Mouse (Mus musculus): ENCODE data around the gene Tshz2. TPM values are rescaled to one million over a fixed set of nuclear protein-coding genes. Genes with fewer than 3 reads are reported as not detected.

Gene Tshz2
- polyA plus RNA-seq, 1 experiment = 5.8 TPM

DNA sequence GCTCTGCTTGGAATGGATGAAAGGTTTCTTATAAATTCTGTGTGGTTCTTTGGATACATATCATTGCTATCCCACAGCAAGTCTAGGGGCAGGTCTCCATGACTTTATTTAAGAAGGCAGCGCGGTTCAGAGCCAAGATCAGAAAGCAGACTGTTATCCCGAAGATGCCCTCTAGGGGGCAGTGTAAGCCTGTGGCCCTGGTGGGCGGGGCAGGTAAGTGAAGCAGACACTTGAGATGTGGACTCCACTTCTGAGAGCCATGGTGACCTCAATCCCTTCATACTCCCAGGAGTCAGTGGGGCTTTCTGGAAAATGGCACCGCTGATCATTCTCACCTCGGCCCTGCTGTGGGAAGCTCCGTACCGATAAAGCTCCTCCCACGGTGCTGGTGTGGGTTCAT is 422.6 kb downstream of the Tshz2 start:
- Histone ChIP-seq H3K4me3 (ENCODE audit: low read depth, low read length) (no peak overlapping the region), H3K36me3 (ENCODE audit: control insufficient read depth, insufficient read depth, low read length) (no peaks in the 10 kb centered on the region), H3K27me3 (ENCODE audit: control insufficient read depth, insufficient read depth, low read length) (no peaks in the 10 kb centered on the region), H3K4me1 (ENCODE audit: control insufficient read depth, insufficient read depth, insufficient read length, low read length) (peaks cover 8% of the 10 kb centered on the region), H3K27ac (ENCODE audit: insufficient read depth, low read depth, low read length) (no peak overlapping the region)
- TF ChIP-seq POLR2A (IDR thresholded peaks at IDR 0.05; ENCODE audit: low read depth, low read length) = no peak
- TF ChIP-seq CTCF (IDR thresholded peaks at IDR 0.05; ENCODE audit: extremely low read depth, insufficient read length, insufficient replicate concordance, low read depth, low read length) = peak; percentile 99
- WGBS = 34% methylated on average over 9 of the region's 9 CpGs

DNA sequence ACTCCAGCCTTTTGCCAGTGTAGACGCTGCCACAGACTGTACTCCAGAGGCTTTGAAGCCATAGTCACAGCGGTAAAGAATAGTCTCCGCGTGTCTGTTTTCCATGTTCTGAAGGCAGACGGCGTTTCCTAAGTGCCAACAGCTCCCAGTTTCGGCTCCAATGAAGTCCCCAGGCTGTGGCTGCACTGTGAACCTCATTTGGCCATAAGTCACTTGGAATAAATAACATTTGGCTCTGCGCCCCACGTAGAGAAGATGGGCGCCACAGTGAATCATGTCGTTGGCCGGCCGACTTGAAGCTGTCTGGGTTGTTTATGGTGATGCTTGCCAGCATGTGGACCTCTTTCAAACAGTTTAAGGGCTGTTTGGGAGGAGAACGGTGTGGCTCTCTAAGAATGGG is 426.0 kb downstream of the Tshz2 start:
- Histone ChIP-seq H3K27ac (ENCODE audit: insufficient read depth, low read depth, low read length) (peak overlapping the region; percentile 10; the same call in 1 of the 2 replicates), H3K36me3 (ENCODE audit: control insufficient read depth, insufficient read depth, low read length) (no peaks in the 10 kb centered on the region), H3K4me1 (ENCODE audit: control insufficient read depth, insufficient read depth, insufficient read length, low read length) (peaks cover 8% of the 10 kb centered on the region), H3K4me3 (ENCODE audit: low read depth, low read length) (no peak overlapping the region), H3K27me3 (ENCODE audit: control insufficient read depth, insufficient read depth, low read length) (no peaks in the 10 kb centered on the region)
- WGBS = 79% methylated on average over 14 of the region's 14 CpGs
- TF ChIP-seq CTCF (IDR thresholded peaks at IDR 0.05; ENCODE audit: extremely low read depth, insufficient read length, insufficient replicate concordance, low read depth, low read length) (no peak), POLR2A (IDR thresholded peaks at IDR 0.05; ENCODE audit: low read depth, low read length) (no peak)

DNA sequence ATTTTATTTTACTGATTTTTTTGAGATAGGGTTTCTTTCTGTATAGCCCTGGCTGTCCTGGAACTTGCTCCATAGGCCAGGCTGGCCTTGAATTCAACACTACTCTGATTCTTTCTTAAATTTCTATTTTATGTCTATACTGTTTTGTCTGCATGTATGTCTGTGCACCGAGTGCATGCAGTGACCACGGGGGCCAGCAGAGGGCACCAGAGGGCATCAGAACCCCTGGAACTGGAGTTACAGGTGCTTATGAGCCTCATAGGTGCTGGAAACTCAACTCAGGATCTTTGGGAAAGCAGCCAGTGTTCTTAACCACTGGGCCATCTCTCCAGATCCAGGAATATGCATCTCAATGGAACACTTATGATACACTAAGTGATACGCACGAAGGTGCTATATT is 427.3 kb downstream of the Tshz2 start:
- Histone ChIP-seq H3K4me3 (ENCODE audit: low read depth, low read length) (no peak overlapping the region), H3K27ac (ENCODE audit: insufficient read depth, low read depth, low read length) (no peak overlapping the region), H3K27me3 (ENCODE audit: control insufficient read depth, insufficient read depth, low read length) (no peaks in the 10 kb centered on the region), H3K36me3 (ENCODE audit: control insufficient read depth, insufficient read depth, low read length) (no peaks in the 10 kb centered on the region), H3K4me1 (ENCODE audit: control insufficient read depth, insufficient read depth, insufficient read length, low read length) (peaks cover 4% of the 10 kb centered on the region)
- WGBS = 73% methylated on average over 4 of the region's 4 CpGs
- TF ChIP-seq CTCF (IDR thresholded peaks at IDR 0.05; ENCODE audit: extremely low read depth, insufficient read length, insufficient replicate concordance, low read depth, low read length) (peak; percentile 72; the same call in 1 of the 2 replicates), POLR2A (IDR thresholded peaks at IDR 0.05; ENCODE audit: low read depth, low read length) (no peak)

DNA sequence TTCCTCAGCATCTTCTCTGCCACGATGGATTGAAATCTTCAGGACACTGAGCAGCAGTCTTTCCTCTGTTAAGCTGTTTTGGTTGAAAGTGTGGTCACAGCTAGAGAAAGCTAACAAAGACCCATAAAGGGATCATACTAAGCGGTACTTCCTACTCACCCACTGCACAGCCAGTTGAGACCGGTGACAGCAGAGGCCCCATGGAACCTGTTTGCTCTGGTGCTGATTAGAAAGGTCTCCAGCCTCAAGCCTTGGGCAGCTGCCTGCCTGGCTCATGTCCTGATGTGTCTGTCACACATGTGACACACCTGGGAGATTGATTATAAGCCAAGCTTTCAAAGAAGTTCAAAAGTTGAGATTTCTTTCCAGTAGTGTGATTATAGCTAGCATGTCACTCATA is 429.6 kb downstream of the Tshz2 start:
- Histone ChIP-seq H3K4me1 (ENCODE audit: control insufficient read depth, insufficient read depth, insufficient read length, low read length) (peaks cover 2% of the 10 kb centered on the region; the same call in 1 of the 2 replicates), H3K27me3 (ENCODE audit: control insufficient read depth, insufficient read depth, low read length) (no peaks in the 10 kb centered on the region), H3K27ac (ENCODE audit: insufficient read depth, low read depth, low read length) (no peak overlapping the region), H3K4me3 (ENCODE audit: low read depth, low read length) (no peak overlapping the region), H3K36me3 (ENCODE audit: control insufficient read depth, insufficient read depth, low read length) (no peaks in the 10 kb centered on the region)
- TF ChIP-seq CTCF (IDR thresholded peaks at IDR 0.05; ENCODE audit: extremely low read depth, insufficient read length, insufficient replicate concordance, low read depth, low read length) (no peak), POLR2A (IDR thresholded peaks at IDR 0.05; ENCODE audit: low read depth, low read length) (no peak)
- 67% methylated on average over 3 of the region's 3 CpGs for WGBS

GRCm38 (mm10) chr2:170069976-170070375 is 437.2 kb downstream of the Tshz2 start:
- 71% methylated on average over 5 of the region's 5 CpGs for WGBS
- no peaks in the 10 kb centered on the region; the same call in 1 of the 2 replicates for H3K4me1 ChIP-seq (ENCODE audit: control insufficient read depth, insufficient read depth, insufficient read length, low read length)
- TF ChIP-seq POLR2A (IDR thresholded peaks at IDR 0.05; ENCODE audit: low read depth, low read length) (no peak), CTCF (IDR thresholded peaks at IDR 0.05; ENCODE audit: extremely low read depth, insufficient read length, insufficient replicate concordance, low read depth, low read length) (no peak)
- H3K27me3 ChIP-seq (ENCODE audit: control insufficient read depth, insufficient read depth, low read length) = no peaks in the 10 kb centered on the region
- H3K27ac ChIP-seq (ENCODE audit: insufficient read depth, low read depth, low read length) = no peak overlapping the region
- H3K4me3 ChIP-seq (ENCODE audit: low read depth, low read length) = no peak overlapping the region
- no peaks in the 10 kb centered on the region for H3K36me3 ChIP-seq (ENCODE audit: control insufficient read depth, insufficient read depth, low read length)

DNA sequence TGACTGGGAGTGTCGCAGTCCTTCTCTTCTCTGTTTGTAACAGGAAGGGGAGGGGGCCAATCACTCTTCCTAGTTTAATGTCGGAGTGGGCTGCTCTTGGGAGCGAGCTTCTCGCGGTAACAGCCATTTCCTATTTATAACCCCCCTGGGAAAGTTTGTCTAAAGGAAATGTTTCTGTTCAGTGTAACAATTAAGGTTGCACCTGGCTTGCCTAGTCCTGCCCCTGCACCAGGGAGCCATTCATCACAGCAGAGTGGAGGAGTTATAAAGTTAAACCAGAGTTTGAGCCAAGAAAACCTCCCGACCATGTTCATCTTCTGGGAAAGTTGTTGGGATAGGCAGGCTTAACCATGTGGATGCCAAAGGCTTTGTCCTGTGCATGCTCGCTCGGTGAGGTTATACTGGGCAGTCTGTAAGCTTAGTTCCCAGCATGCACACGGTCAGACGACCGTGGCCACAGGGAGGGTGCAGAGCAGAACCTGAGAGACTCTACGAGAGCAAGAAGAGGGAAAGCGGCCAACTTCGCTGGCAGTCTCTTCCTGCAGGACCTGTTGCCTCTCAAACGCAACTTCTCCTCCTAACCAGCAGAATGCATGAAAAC is 437.9 kb downstream of the Tshz2 start:
- Histone ChIP-seq H3K4me3 (ENCODE audit: low read depth, low read length) (no peak overlapping the region), H3K27me3 (ENCODE audit: control insufficient read depth, insufficient read depth, low read length) (no peaks in the 10 kb centered on the region), H3K4me1 (ENCODE audit: control insufficient read depth, insufficient read depth, insufficient read length, low read length) (no peaks in the 10 kb centered on the region; the same call in 1 of the 2 replicates), H3K27ac (ENCODE audit: insufficient read depth, low read depth, low read length) (no peak overlapping the region), H3K36me3 (ENCODE audit: control insufficient read depth, insufficient read depth, low read length) (no peaks in the 10 kb centered on the region)
- no peak for TF ChIP-seq CTCF (IDR thresholded peaks at IDR 0.05; ENCODE audit: extremely low read depth, insufficient read length, insufficient replicate concordance, low read depth, low read length)
- no peak for TF ChIP-seq POLR2A (IDR thresholded peaks at IDR 0.05; ENCODE audit: low read depth, low read length)
- WGBS = 48% methylated on average over 15 of the region's 15 CpGs

GRCm38 (mm10) chr2:170076941-170077490 is 444.2 kb downstream of the Tshz2 start:
- TF ChIP-seq CTCF (IDR thresholded peaks at IDR 0.05; ENCODE audit: extremely low read depth, insufficient read length, insufficient replicate concordance, low read depth, low read length) (no peak), POLR2A (IDR thresholded peaks at IDR 0.05; ENCODE audit: low read depth, low read length) (no peak)
- no peaks in the 10 kb centered on the region for H3K36me3 ChIP-seq (ENCODE audit: control insufficient read depth, insufficient read depth, low read length)
- H3K27ac ChIP-seq (ENCODE audit: insufficient read depth, low read depth, low read length) = no peak overlapping the region
- H3K4me3 ChIP-seq (ENCODE audit: low read depth, low read length) = no peak overlapping the region
- peaks cover 2% of the 10 kb centered on the region; the same call in 1 of the 2 replicates for H3K4me1 ChIP-seq (ENCODE audit: control insufficient read depth, insufficient read depth, insufficient read length, low read length)
- H3K27me3 ChIP-seq (ENCODE audit: control insufficient read depth, insufficient read depth, low read length) = no peaks in the 10 kb centered on the region
- WGBS = 88% methylated on average over 6 of the region's 6 CpGs

All from small intestine, adult 2 months (tissue).